Mouse (Mus musculus) heart, postnatal 0 days (tissue): ENCODE data around the gene Ebf4.

ENCODE experiments used
- CTCF ChIP-seq: IDR thresholded peaks from 2 replicates; pipeline ENCODE4 v1.5.1; 2016; ENCODE audit warnings: antibody characterized with exemption, control low read depth, low read depth
- EP300 ChIP-seq: IDR thresholded peaks from 2 replicates; pipeline ENCODE4 v1.6.1; 2016; ENCODE audit warnings: antibody characterized with exemption, low read depth

DNA sequence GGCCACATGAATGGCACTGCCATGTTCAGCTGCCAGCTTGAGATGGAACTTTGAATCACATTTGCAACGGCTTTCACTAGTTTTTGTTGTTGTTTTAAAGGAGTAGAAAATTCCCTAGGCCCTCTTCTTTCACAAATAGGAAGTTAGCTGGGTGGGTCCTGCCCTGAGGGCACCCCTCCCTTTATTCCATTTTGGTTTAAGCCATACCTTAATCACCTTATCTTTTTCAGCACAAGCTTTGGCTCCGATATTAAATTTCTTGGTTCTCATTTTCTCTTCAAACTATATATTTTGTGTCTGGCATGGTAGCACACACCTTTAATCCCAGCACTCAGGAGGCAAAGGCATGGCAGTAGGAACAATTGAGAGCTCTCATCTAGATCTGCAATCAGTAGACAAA lies 34.5 kb downstream of the Ebf4 start:
- TF ChIP-seq EP300 (no peak), CTCF (no peak)
